Mouse (Mus musculus): ENCODE measurements around the gene Wdtc1. TPM values are rescaled to one million over a fixed set of nuclear protein-coding genes. Genes with fewer than 3 reads are reported as not detected.

Gene Wdtc1
- total RNA-seq, 1 experiment = 91.8 TPM

DNA sequence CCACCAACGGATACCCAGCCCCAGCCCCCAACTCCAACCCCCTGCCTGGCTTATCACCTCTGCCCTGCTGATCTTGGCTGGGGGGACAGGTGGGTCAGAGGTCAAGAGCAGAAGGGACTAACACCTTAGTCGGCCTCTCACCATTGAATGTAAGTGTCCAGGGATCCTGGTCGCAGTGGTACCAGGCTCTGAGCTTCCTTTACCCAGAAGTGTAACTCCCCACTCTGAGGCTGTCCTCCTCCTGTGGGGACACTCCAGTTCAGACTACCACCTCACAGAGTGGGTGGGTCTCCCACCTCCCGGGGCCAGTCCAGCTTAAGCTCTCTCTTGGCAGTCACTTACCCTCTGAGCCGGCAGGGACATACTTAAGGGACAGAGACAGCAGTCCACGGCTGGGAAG is 97.9 kb downstream of the Wdtc1 start:
- Histone ChIP-seq H3K4me1 (ENCODE audit: control insufficient read depth in 2 of 2, insufficient read depth in 2 of 2, low read length in 2 of 2, poor library complexity in 1 of 2) (peaks cover 0 to 12% of the 10 kb centered on the region in 2 experiments; a peak in 1 of 4 replicates), H3K9ac (ENCODE audit: insufficient read depth, low read depth, low read length, poor library complexity, severe bottlenecking) (no peak overlapping the region), H3K9me3 (ENCODE audit: control insufficient read depth, insufficient read depth, low read depth, low read length) (no peaks in the 10 kb centered on the region), H3K4me3 (ENCODE audit: insufficient read depth in 1 of 2, low read depth in 1 of 2, low read length in 2 of 2, poor library complexity in 1 of 2, severe bottlenecking in 1 of 2) (no peak overlapping the region), H3K36me3 (ENCODE audit: control insufficient read depth, insufficient read depth, low read length, poor library complexity, severe bottlenecking) (no peaks in the 10 kb centered on the region), H3K27ac (ENCODE audit: insufficient read depth, low read depth, low read length, poor library complexity, severe bottlenecking) (no peak overlapping the region)
- no peak for TF ChIP-seq MAFK (IDR thresholded peaks at IDR 0.05; ENCODE audit: insufficient read depth, low read depth, low read length)
- no peak for TF ChIP-seq CHD2 (IDR thresholded peaks at IDR 0.05; ENCODE audit: low read depth, low read length)
- no peak for TF ChIP-seq HCFC1 (IDR thresholded peaks at IDR 0.05; ENCODE audit: borderline replicate concordance, insufficient read depth, low read length)
- TF ChIP-seq ZNF384 (IDR thresholded peaks at IDR 0.05; ENCODE audit: low read depth, low read length) = no peak
- no peak for TF ChIP-seq ZC3H11A (IDR thresholded peaks at IDR 0.05; ENCODE audit: borderline replicate concordance, low read depth, low read length)
- in situ Hi-C loops (cut with MboI; ENCODE audit: low sequenced_read_pairs in 2 of 2, unreplicated experiment in 2 of 2) = no loop called here
- no peak for DNase-seq (ENCODE audit: low read depth, low spot score)

DNA sequence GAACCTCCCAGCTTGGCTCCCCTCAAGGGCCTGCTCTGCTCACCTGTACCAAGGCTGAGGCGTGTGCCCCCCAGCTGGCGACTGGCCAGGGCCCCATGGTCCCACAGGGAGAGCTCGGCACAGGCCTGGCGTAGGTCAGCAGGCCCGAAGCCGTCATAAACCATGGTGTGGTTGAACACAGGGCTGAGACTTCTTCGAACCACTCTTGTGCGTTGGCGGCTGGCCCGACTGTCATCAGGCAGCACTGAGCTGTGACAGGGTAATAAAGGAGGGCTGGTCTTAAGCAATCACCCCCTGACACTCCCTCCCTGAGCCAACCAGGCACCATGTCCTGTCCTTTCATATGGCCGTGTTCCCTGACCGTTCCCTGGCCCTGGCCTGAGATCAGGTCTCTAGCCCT is 99.9 kb downstream of the Wdtc1 start:
- Histone ChIP-seq H3K27ac (ENCODE audit: insufficient read depth, low read depth, low read length, poor library complexity, severe bottlenecking) (no peak overlapping the region), H3K4me3 (ENCODE audit: insufficient read depth in 1 of 2, low read depth in 1 of 2, low read length in 2 of 2, poor library complexity in 1 of 2, severe bottlenecking in 1 of 2) (no peak overlapping the region), H3K9me3 (ENCODE audit: control insufficient read depth, insufficient read depth, low read depth, low read length) (no peaks in the 10 kb centered on the region), H3K36me3 (ENCODE audit: control insufficient read depth, insufficient read depth, low read length, poor library complexity, severe bottlenecking) (no peaks in the 10 kb centered on the region), H3K4me1 (ENCODE audit: control insufficient read depth in 2 of 2, insufficient read depth in 2 of 2, low read length in 2 of 2, poor library complexity in 1 of 2) (peaks cover 0 to 22% of the 10 kb centered on the region in 2 experiments; a peak in 2 of 4 replicates), H3K9ac (ENCODE audit: insufficient read depth, low read depth, low read length, poor library complexity, severe bottlenecking) (no peak overlapping the region)
- in situ Hi-C loops (cut with MboI; ENCODE audit: low sequenced_read_pairs in 2 of 2, unreplicated experiment in 2 of 2) = no loop called here
- TF ChIP-seq ZC3H11A (IDR thresholded peaks at IDR 0.05; ENCODE audit: borderline replicate concordance, low read depth, low read length) = no peak
- TF ChIP-seq ZNF384 (IDR thresholded peaks at IDR 0.05; ENCODE audit: low read depth, low read length) = no peak
- no peak for TF ChIP-seq MAFK (IDR thresholded peaks at IDR 0.05; ENCODE audit: insufficient read depth, low read depth, low read length)
- TF ChIP-seq HCFC1 (IDR thresholded peaks at IDR 0.05; ENCODE audit: borderline replicate concordance, insufficient read depth, low read length) = no peak
- no peak for TF ChIP-seq CHD2 (IDR thresholded peaks at IDR 0.05; ENCODE audit: low read depth, low read length)
- DNase-seq (ENCODE audit: low read depth, low spot score) = no peak

DNA sequence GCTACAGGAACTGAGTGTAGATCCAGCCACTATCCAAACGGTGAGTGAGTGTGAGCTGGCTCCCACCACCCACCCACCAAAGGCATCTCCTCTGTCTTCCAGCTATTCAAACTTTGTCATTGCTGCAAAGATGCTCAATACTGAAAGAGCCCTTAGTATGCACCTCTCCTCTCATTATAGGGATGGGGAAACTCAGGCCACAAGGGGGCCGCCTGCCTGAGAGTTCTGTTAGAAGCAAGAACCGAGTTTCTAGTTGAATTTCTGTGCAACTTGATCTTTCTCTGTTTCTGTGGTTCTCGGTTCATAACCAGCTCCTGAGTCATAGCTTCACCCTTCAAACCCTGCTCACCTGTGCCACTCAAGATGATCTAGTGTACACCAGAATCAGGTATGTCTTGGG is 101.2 kb downstream of the Wdtc1 start:
- no peak overlapping the region for H3K4me3 ChIP-seq (ENCODE audit: insufficient read depth in 1 of 2, low read depth in 1 of 2, low read length in 2 of 2, poor library complexity in 1 of 2, severe bottlenecking in 1 of 2)
- no peak overlapping the region for H3K27ac ChIP-seq (ENCODE audit: insufficient read depth, low read depth, low read length, poor library complexity, severe bottlenecking)
- no peak overlapping the region for H3K9ac ChIP-seq (ENCODE audit: insufficient read depth, low read depth, low read length, poor library complexity, severe bottlenecking)
- no peak for DNase-seq (ENCODE audit: low read depth, low spot score)
- no peaks in the 10 kb centered on the region for H3K9me3 ChIP-seq (ENCODE audit: control insufficient read depth, insufficient read depth, low read depth, low read length)
- peaks cover 0 to 14% of the 10 kb centered on the region in 2 experiments; a peak in 2 of 4 replicates for H3K4me1 ChIP-seq (ENCODE audit: control insufficient read depth in 2 of 2, insufficient read depth in 2 of 2, low read length in 2 of 2, poor library complexity in 1 of 2)
- no peaks in the 10 kb centered on the region for H3K36me3 ChIP-seq (ENCODE audit: control insufficient read depth, insufficient read depth, low read length, poor library complexity, severe bottlenecking)
- TF ChIP-seq MAFK (IDR thresholded peaks at IDR 0.05; ENCODE audit: insufficient read depth, low read depth, low read length) = no peak
- no peak for TF ChIP-seq HCFC1 (IDR thresholded peaks at IDR 0.05; ENCODE audit: borderline replicate concordance, insufficient read depth, low read length)
- in situ Hi-C loops (cut with MboI; ENCODE audit: low sequenced_read_pairs in 2 of 2, unreplicated experiment in 2 of 2) = no loop called here

DNA sequence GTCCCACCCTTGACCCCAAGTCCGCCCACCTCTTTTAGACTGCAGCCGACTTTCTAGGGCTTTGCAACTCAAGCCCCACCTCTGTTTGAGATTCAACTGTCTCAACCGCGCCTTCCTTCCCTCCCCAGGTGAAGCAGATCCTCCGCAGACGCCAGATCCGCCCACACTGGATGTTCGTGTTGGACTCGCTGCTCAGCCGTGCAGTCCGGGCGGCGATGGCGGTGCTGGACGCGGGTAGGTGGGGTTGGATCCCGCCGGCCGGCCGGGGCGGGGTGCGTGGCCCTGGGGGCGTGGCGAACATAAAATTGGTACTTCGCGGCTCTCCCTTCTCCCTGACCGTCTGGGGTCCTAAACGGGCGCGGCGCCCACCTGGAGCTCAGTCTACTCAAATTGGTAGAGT is 102.1 kb downstream of the Wdtc1 start:
- Histone ChIP-seq H3K4me3 (ENCODE audit: insufficient read depth in 1 of 2, low read depth in 1 of 2, low read length in 2 of 2, poor library complexity in 1 of 2, severe bottlenecking in 1 of 2) (peak overlapping the region; percentile 26 to 52), H3K9me3 (ENCODE audit: control insufficient read depth, insufficient read depth, low read depth, low read length) (no peaks in the 10 kb centered on the region), H3K36me3 (ENCODE audit: control insufficient read depth, insufficient read depth, low read length, poor library complexity, severe bottlenecking) (no peaks in the 10 kb centered on the region), H3K9ac (ENCODE audit: insufficient read depth, low read depth, low read length, poor library complexity, severe bottlenecking) (peak overlapping the region; percentile 52; the same call in 1 of the 2 replicates), H3K4me1 (ENCODE audit: control insufficient read depth in 2 of 2, insufficient read depth in 2 of 2, low read length in 2 of 2, poor library complexity in 1 of 2) (peaks cover 0 to 16% of the 10 kb centered on the region in 2 experiments; a peak in 2 of 4 replicates), H3K27ac (ENCODE audit: insufficient read depth, low read depth, low read length, poor library complexity, severe bottlenecking) (no peak overlapping the region)
- no peak for DNase-seq (ENCODE audit: low read depth, low spot score)
- no peak for TF ChIP-seq ZNF384 (IDR thresholded peaks at IDR 0.05; ENCODE audit: low read depth, low read length)
- TF ChIP-seq MAFK (IDR thresholded peaks at IDR 0.05; ENCODE audit: insufficient read depth, low read depth, low read length) = no peak
- no peak for TF ChIP-seq HCFC1 (IDR thresholded peaks at IDR 0.05; ENCODE audit: borderline replicate concordance, insufficient read depth, low read length)
- no peak for TF ChIP-seq CHD2 (IDR thresholded peaks at IDR 0.05; ENCODE audit: low read depth, low read length)
- no peak for TF ChIP-seq ZC3H11A (IDR thresholded peaks at IDR 0.05; ENCODE audit: borderline replicate concordance, low read depth, low read length)
- in situ Hi-C loops (cut with MboI; ENCODE audit: low sequenced_read_pairs in 2 of 2, unreplicated experiment in 2 of 2) = no loop called here

DNA sequence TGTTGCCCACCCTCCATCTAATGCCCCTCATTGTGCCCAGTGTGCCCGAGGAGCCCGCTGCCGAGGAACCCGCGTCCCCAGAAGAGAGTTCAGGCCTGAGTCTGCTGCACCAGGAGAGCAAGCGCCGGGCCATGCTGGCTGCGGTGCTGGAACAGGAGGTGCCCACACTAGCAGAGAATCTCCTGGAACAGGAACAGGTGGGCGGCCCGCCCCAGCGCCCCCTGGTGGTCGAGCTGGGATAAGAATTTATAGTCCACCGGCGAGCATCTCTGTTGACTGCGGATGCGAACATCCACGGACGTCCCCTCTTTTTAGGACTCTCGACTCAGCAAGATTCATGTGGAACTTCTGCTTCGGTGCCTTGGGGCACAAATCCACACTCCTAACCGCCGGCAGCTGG is 102.7 kb downstream of the Wdtc1 start:
- in situ Hi-C loops (cut with MboI; ENCODE audit: low sequenced_read_pairs in 2 of 2, unreplicated experiment in 2 of 2) = no loop called here
- Histone ChIP-seq H3K27ac (ENCODE audit: insufficient read depth, low read depth, low read length, poor library complexity, severe bottlenecking) (no peak overlapping the region), H3K4me1 (ENCODE audit: control insufficient read depth in 2 of 2, insufficient read depth in 2 of 2, low read length in 2 of 2, poor library complexity in 1 of 2) (peaks cover 0 to 16% of the 10 kb centered on the region in 2 experiments; a peak in 2 of 4 replicates), H3K9ac (ENCODE audit: insufficient read depth, low read depth, low read length, poor library complexity, severe bottlenecking) (peak overlapping the region; percentile 52; the same call in 1 of the 2 replicates), H3K4me3 (ENCODE audit: insufficient read depth in 1 of 2, low read depth in 1 of 2, low read length in 2 of 2, poor library complexity in 1 of 2, severe bottlenecking in 1 of 2) (peak overlapping the region; percentile 26 to 52), H3K9me3 (ENCODE audit: control insufficient read depth, insufficient read depth, low read depth, low read length) (no peaks in the 10 kb centered on the region), H3K36me3 (ENCODE audit: control insufficient read depth, insufficient read depth, low read length, poor library complexity, severe bottlenecking) (no peaks in the 10 kb centered on the region)
- TF ChIP-seq HCFC1 (IDR thresholded peaks at IDR 0.05; ENCODE audit: borderline replicate concordance, insufficient read depth, low read length) (0 out of 2 replicates have a peak, but pooled peaks have one; percentile 31), ZC3H11A (IDR thresholded peaks at IDR 0.05; ENCODE audit: borderline replicate concordance, low read depth, low read length) (0 out of 2 replicates have a peak, but pooled peaks have one; percentile 19), MAFK (IDR thresholded peaks at IDR 0.05; ENCODE audit: insufficient read depth, low read depth, low read length) (no peak), ZNF384 (IDR thresholded peaks at IDR 0.05; ENCODE audit: low read depth, low read length) (no peak), CHD2 (IDR thresholded peaks at IDR 0.05; ENCODE audit: low read depth, low read length) (no peak)
- DNase-seq (ENCODE audit: low read depth, low spot score) = peak; percentile 57
